17 mouse cellular contexts compared by ENCODE assay signal in genomic region chr10:119326912-119327311, GRCm38 (mm10).
DNase-seq lines count a peak whose midpoint lies in the region; ATAC-seq and TF ChIP-seq lines count a peak whose summit lies in the region.
"Had no signal": no experiment of that assay in that cellular context is flagged by ENCODE, and none has a peak within 500 bp of the region (broad histone marks: within the 10 kb centered on the region; RNA-seq: fewer than 3 reads in every experiment).

No protein-coding gene starts in this region.

- H3K79me2 ChIP-seq in MEL (ENCODE audit: control insufficient read depth, insufficient read depth, low read length, poor library complexity) = no peaks in the 10 kb centered on the region

- H3K4me1 ChIP-seq in hindbrain, embryonic 11.5 days (replicated peaks; ENCODE audit: control insufficient read depth, insufficient read depth, low read length) = no peaks in the 10 kb centered on the region
- no peaks in the 10 kb centered on the region for H3K4me1 ChIP-seq in hindbrain, embryonic 12.5 days
- no peaks in the 10 kb centered on the region for H3K4me1 ChIP-seq in MEL (ENCODE audit: control insufficient read depth in 1 of 2, insufficient read depth in 2 of 2, low read length in 2 of 2)
- no peaks in the 10 kb centered on the region for H3K4me1 ChIP-seq in liver, postnatal 0 days (ENCODE audit: insufficient read depth)
- H3K4me1 ChIP-seq: heart, embryonic 13.5 days; hindbrain, embryonic 13.5 days; kidney, embryonic 15.5 days; liver, embryonic 12.5 days had no signal

- intact Hi-C loops in left cerebral cortex, postnatal 10 days (cut with DNase I) = no loop called here

- TF ChIP-seq EP300 in MEL (IDR thresholded peaks at IDR 0.05; ENCODE audit: low read depth in 1 of 2, low read length in 2 of 2) = no peak
- TF ChIP-seq EP300 in liver, postnatal 0 days (IDR thresholded peaks at IDR 0.05; ENCODE audit: low read depth) = no peak

- H3K4me2 ChIP-seq in hindbrain, embryonic 11.5 days (replicated peaks; ENCODE audit: low read depth, low read length) = no peak overlapping the region
- no peak overlapping the region for H3K4me2 ChIP-seq in hindbrain, embryonic 12.5 days (replicated peaks)
- no peak overlapping the region for H3K4me2 ChIP-seq in liver, postnatal 0 days (ENCODE audit: low read depth, low read length)
- H3K4me2 ChIP-seq: heart, embryonic 13.5 days; hindbrain, embryonic 13.5 days; kidney, embryonic 15.5 days; liver, embryonic 12.5 days; midbrain, embryonic 11.5 days had no signal

- no peaks in the 10 kb centered on the region for H3K27me3 ChIP-seq in hindbrain, embryonic 11.5 days (ENCODE audit: control insufficient read depth, insufficient read depth, low read length)
- H3K27me3 ChIP-seq in hindbrain, embryonic 12.5 days = no peaks in the 10 kb centered on the region
- H3K27me3 ChIP-seq in MEL (ENCODE audit: control insufficient read depth in 1 of 2, insufficient read depth in 2 of 2, low read length in 2 of 2) = no peaks in the 10 kb centered on the region
- H3K27me3 ChIP-seq in liver, postnatal 0 days (ENCODE audit: insufficient read depth, low read length) = no peaks in the 10 kb centered on the region
- H3K27me3 ChIP-seq: heart, embryonic 13.5 days; hindbrain, embryonic 13.5 days; kidney, embryonic 15.5 days; liver, embryonic 12.5 days had no signal

- ATAC-seq in hindbrain, embryonic 11.5 days (ENCODE audit: low FRiP score) = no peak
- no peak for ATAC-seq in hindbrain, embryonic 12.5 days (ENCODE audit: low FRiP score)
- ATAC-seq in liver, postnatal 0 days = no peak
- ATAC-seq: liver, embryonic 12.5 days had no signal

- H3K36me3 ChIP-seq in hindbrain, embryonic 11.5 days (ENCODE audit: control insufficient read depth, insufficient read depth, low read length) = no peaks in the 10 kb centered on the region
- H3K36me3 ChIP-seq in hindbrain, embryonic 12.5 days = no peaks in the 10 kb centered on the region
- no peaks in the 10 kb centered on the region for H3K36me3 ChIP-seq in MEL (ENCODE audit: control insufficient read depth in 1 of 2, insufficient read depth in 2 of 2, low read length in 2 of 2)
- H3K36me3 ChIP-seq in liver, postnatal 0 days (replicated peaks; ENCODE audit: insufficient read depth, low read length) = no peaks in the 10 kb centered on the region
- H3K36me3 ChIP-seq: heart, embryonic 13.5 days; hindbrain, embryonic 13.5 days; kidney, embryonic 15.5 days; liver, embryonic 12.5 days had no signal

- H3K4me3 ChIP-seq in hindbrain, embryonic 11.5 days (ENCODE audit: low read depth, low read length) = no peak overlapping the region
- H3K4me3 ChIP-seq in hindbrain, embryonic 12.5 days = no peak overlapping the region
- H3K4me3 ChIP-seq in MEL (ENCODE audit: control insufficient read depth in 1 of 2, insufficient read depth in 1 of 2, low read depth in 2 of 2, low read length in 2 of 2) = no peak overlapping the region
- no peak overlapping the region for H3K4me3 ChIP-seq in liver, postnatal 0 days (ENCODE audit: low read depth, low read length)
- H3K4me3 ChIP-seq: heart, embryonic 13.5 days; hindbrain, embryonic 13.5 days; kidney, embryonic 15.5 days; liver, embryonic 12.5 days had no signal

- TF ChIP-seq CTCF in MEL (IDR thresholded peaks at IDR 0.05 in 2 of 3, conservative IDR thresholded peaks at IDR 0.05 in 1 of 3; ENCODE audit: control insufficient read depth in 1 of 3, insufficient read depth in 1 of 3, low read depth in 2 of 3, low read length in 3 of 3, poor library complexity in 1 of 3, severe bottlenecking in 1 of 3) = no peak
- TF ChIP-seq CTCF in liver, postnatal 0 days (IDR thresholded peaks at IDR 0.05; ENCODE audit: low read depth) = no peak

- H3K27ac ChIP-seq in hindbrain, embryonic 11.5 days (ENCODE audit: low read depth, low read length) = no peak overlapping the region
- no peak overlapping the region for H3K27ac ChIP-seq in hindbrain, embryonic 12.5 days
- no peak overlapping the region for H3K27ac ChIP-seq in MEL (ENCODE audit: control insufficient read depth, low read depth, low read length)
- H3K27ac ChIP-seq in liver, postnatal 0 days (ENCODE audit: low read depth) = no peak overlapping the region
- H3K27ac ChIP-seq: heart, embryonic 13.5 days; hindbrain, embryonic 13.5 days; kidney, embryonic 15.5 days; liver, embryonic 12.5 days had no signal

- H3K9me3 ChIP-seq in hindbrain, embryonic 11.5 days (ENCODE audit: control insufficient read depth, low read length) = no peaks in the 10 kb centered on the region
- H3K9me3 ChIP-seq in hindbrain, embryonic 12.5 days (replicated peaks) = no peaks in the 10 kb centered on the region
- H3K9me3 ChIP-seq in MEL (replicated peaks; ENCODE audit: insufficient read depth, low read length) = no peaks in the 10 kb centered on the region
- no peaks in the 10 kb centered on the region for H3K9me3 ChIP-seq in liver, postnatal 0 days (ENCODE audit: low read length)
- H3K9me3 ChIP-seq: heart, embryonic 13.5 days; hindbrain, embryonic 13.5 days; kidney, embryonic 15.5 days; liver, embryonic 12.5 days had no signal

- peak; percentile 43 for DNase-seq in hindbrain, embryonic 11.5 days (ENCODE audit: low spot score)
- peak; percentile 21 for DNase-seq in MEL (ENCODE audit: low read depth, low spot score)
- DNase-seq in embryo, embryonic 11.5 days (ENCODE audit: low read depth, low spot score) = peak; percentile 24
- peak; percentile 60 for DNase-seq in mesoderm, embryonic 11.5 days (ENCODE audit: low read depth, low spot score)
- DNase-seq in left cerebral cortex, postnatal 10 days (ENCODE audit: extremely low spot score in 1 of 2, low spot score in 2 of 2) = no peak
- no peak for DNase-seq in liver, postnatal 0 days
- DNase-seq in frontal cortex, postnatal 36 days (ENCODE audit: low spot score in 2 of 2) = no peak
- DNase-seq: cerebellum, adult 8-10 months; gastrocnemius, postnatal 36 days; lung, postnatal 14 days; thymus, postnatal 4 days had no signal

- no peak overlapping the region for H3K9ac ChIP-seq in hindbrain, embryonic 11.5 days (ENCODE audit: low read depth, low read length)
- H3K9ac ChIP-seq in hindbrain, embryonic 12.5 days = no peak overlapping the region
- no peak overlapping the region for H3K9ac ChIP-seq in MEL (ENCODE audit: control insufficient read depth, low read depth, low read length, poor library complexity, severe bottlenecking)
- no peak overlapping the region for H3K9ac ChIP-seq in liver, postnatal 0 days (replicated peaks)
- H3K9ac ChIP-seq: heart, embryonic 13.5 days; hindbrain, embryonic 13.5 days; kidney, embryonic 15.5 days; liver, embryonic 12.5 days had no signal

- TF ChIP-seq RAD21 in MEL (IDR thresholded peaks at IDR 0.05; ENCODE audit: low read depth, low read length) = no peak

- no peak for TF ChIP-seq POLR2A in MEL (IDR thresholded peaks at IDR 0.05; ENCODE audit: control insufficient read depth in 1 of 2, insufficient read depth in 1 of 2, low read depth in 1 of 2, low read length in 2 of 2, poor library complexity in 1 of 2)

- 42% methylated on average over 6 of the region's 6 CpGs for WGBS in hindbrain, embryonic 11.5 days
- 47% methylated on average over 6 of the region's 6 CpGs for WGBS in hindbrain, embryonic 12.5 days
- 35% methylated on average over 6 of the region's 6 CpGs for WGBS in liver, postnatal 0 days (ENCODE audit: insufficient replicate concordance)

TF ChIP-seq in MEL, 35 proteins besides CTCF, POLR2A, EP300 and RAD21:
- TF ChIP-seq GABPA (IDR thresholded peaks at IDR 0.05; ENCODE audit: low read depth, low read length) (no peak), JUND (IDR thresholded peaks at IDR 0.05; ENCODE audit: low read depth, low read length) (no peak), TAL1 (IDR thresholded peaks at IDR 0.05; ENCODE audit: low read length) (no peak), POLR2AphosphoS2 (IDR thresholded peaks at IDR 0.05; ENCODE audit: low read length) (no peak), RCOR1 (IDR thresholded peaks at IDR 0.05; ENCODE audit: low read depth, low read length) (no peak), BHLHE40 (IDR thresholded peaks at IDR 0.05; ENCODE audit: borderline replicate concordance, low read depth, low read length) (no peak), NELFE (IDR thresholded peaks at IDR 0.05; ENCODE audit: low read depth, low read length) (no peak), ETS1 (IDR thresholded peaks at IDR 0.05; ENCODE audit: low read depth, low read length) (no peak)
TF ChIP-seq in MEL: peak in this region for 0.

Comparison
In these comparisons a context has a peak if more than half of its experiments do, and no peak if none do; other contexts are left out.
1. DNase-seq: peak in hindbrain, embryonic 11.5 days (single experiment), MEL (single experiment), embryo, embryonic 11.5 days (single experiment) and mesoderm, embryonic 11.5 days (single experiment); none in left cerebral cortex, postnatal 10 days (0 of 2), liver, postnatal 0 days (single experiment) and frontal cortex, postnatal 36 days (0 of 2).